Mouse (Mus musculus) liver, adult (tissue): ENCODE measurements around the gene Abcb1b.

Experiments
- GATA4 ChIP-seq: IDR thresholded peaks from 2 replicates; pipeline ENCODE4 v1.6.1; 2014; ENCODE audit warnings: mild to moderate bottlenecking, low read length; ENCODE audit not compliant: insufficient replicate concordance

Abcb1b gene

DNA sequence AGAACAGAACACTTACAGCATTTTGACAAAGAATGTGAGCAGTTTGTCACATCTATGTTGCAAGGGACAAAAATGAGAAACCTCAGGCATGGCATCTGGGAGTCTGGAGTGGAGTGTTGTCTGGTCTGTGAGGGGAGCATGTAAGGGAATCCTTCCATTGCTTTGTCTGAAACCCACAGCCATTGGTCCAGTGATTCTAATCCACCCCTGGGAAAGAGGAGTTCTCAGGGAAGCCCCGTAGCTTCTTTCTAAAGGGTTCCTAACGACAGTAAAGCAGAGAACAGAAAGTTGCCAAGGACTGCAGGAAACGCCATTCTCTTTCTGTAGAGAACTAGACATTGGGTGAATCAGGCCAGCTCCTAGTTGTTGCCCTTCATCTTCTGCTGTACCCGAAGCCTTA lies 52.9 kb downstream of the Abcb1b start:
- TF ChIP-seq GATA4 = no peak

DNA sequence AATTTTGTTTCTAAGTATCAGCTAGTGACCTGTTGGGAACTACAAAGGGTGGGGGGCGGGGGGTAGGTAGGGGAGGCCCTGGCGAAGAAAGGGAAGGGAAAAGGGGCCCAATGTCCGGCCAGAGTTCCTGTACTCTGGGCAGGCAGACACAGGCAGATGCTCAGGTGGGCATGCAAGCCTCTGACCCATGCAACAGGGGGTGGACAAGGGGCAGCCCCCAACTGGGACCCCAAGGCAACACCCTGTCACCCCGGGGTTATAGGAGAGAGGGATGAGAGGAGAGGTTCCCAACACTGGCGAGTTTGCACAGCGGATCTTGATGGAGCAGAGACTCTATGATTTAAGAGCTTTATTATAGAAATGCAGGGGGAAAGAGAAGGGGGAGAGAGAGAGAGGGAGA lies 59.3 kb downstream of the Abcb1b start:
- TF ChIP-seq GATA4 = no peak

DNA sequence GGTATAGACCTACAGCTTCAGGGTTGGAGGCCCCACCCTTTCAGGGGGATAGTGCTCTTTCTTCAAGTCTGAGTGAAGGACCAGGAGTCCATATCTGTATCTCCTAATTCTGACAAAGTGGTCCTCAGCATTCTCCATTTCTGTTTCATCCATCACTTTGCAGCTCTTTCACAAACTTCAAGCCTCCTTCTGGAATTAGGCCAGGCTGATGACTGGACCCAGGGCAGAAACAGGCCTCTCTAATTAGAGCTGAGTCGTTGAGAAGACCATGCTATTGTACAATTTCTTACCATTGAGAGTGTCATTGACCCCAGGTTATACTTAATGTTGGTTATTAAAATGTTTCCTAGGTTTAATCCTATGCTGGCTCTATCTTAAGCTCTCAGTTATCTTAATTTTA lies 63.9 kb downstream of the Abcb1b start:
- no peak for TF ChIP-seq GATA4

DNA sequence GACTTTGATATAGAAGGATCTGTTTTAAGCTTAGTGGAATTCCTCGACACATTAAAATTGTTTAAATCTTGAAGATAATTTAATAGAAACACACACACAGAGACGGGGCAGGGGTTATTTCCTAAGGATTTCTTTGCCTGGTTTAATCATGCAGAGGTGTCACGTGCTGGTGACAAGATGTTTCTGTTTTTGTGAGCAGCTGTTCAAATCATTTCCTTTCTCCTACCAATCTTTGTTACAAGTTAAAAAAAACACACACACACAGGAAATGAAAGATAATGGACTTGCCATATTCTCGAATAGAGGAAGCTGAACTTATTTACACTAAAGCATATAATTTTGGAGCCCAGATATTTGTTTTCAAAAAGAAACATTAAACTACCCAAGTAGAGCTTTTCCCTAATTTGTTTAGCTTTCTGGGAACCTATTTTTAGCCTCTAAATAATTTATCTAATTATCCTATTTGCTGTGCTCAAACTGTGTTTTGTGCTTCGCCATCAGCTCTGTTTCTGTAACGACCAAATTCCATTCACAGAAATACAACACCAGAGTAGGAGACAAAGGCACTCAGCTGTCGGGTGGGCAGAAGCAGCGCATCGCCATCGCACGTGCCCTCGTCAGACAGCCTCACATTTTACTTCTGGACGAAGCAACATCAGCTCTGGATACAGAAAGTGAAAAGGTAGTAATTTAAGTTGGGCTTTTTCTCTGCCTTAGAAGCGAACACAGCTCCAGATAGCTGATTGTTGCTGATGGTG lies 65.8 kb downstream of the Abcb1b start:
- TF ChIP-seq GATA4 = peak; percentile 77

DNA sequence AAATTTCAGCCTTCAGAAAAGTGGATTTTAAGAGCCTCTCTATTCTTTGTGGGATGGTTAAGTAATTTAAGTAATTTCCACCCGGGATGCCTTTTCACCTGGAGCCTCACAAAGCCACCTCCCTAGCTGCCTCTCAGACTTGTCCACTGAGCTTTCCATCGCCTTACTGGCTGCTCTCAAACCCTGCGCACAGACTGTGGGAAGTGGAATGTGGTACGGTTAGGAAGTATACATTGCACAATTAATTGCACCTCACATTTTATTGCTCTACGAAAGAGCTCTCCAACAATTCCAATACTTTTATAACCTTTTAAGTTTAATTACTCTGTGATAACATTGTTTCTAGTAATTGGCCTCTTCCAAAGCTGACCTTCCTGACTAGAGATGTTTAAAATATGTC lies 68.4 kb downstream of the Abcb1b start:
- TF ChIP-seq GATA4 = no peak

DNA sequence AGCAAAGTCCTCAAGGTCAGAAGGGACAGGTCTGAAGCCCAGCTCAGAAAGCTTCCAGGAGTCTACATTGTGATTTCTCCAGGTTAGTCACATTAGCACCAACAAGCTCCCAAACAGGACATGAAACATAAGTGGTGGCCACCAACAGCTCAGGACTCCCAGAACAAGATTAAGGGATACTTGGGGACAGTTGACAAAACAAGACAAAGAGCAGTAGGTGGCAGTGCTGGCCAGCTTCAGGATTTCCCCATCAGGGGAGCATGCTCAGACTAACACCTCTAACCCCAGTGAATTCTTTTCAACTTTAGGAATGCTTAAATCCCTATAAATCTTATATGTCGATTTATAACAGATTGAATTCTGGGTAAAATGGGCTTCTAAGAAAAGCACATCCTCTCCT lies 70.1 kb downstream of the Abcb1b start:
- no peak for TF ChIP-seq GATA4

DNA sequence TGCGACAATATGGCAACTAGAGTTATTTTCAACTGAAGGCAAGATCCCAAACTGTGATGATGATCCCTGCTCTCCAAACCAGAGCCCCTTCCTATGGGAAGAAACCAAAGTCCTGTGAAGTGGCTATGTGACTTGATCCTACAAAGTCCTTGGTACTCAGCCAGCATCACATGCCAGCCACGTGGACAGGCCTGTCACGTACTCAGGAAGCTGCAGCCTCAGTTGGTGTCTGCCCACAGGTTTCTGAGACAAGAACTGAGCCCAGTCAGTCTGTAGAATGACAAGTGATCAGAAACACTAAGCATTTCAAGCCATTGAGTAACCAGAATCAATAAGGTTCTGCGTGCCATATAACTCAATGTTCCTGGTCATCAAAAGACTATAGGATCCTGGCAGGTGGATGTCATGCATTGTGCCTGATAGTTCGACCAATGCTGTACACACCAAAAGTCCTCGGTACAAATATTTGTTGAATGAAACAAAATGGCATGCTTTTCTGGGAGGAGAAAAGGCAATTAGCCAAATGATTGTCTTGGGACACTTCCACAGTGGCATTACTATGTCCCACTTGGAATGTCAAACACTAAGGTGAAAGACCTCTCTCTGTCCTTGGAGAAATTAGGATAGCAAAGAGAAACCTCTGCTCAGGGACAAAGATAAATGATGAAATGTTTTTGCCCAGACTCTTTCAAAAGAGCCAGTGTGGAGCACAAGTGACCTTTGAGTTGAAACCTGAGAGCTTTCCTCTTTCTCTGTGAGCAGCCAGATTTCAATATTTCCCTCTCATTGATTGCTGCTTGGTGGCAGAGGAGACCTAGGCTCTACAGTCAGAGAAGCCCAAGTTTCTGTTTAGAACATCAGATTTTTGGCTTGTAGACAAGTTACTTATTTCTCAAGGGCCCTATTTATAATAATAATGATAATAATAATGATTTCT lies 75.3 kb downstream of the Abcb1b start:
- no peak for TF ChIP-seq GATA4

DNA sequence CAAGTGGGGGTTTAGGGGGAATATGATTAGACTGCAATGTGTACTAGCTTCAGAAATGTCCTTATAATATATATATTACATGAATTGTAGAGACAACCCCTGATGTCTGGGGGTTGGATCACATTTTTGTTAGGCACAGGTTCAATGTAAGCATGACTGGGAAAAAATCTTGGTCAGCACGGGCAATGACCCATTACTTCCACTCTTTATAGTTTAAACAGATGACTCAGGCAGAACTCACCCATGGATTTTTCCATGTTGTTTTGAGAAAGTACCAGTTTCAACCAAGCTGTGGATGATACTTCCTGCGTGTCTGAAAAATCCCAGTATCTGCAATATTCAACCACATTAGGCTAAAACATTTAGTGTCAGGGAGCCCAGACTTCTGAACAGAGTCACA lies 79.1 kb downstream of the Abcb1b start:
- TF ChIP-seq GATA4 = no peak

DNA sequence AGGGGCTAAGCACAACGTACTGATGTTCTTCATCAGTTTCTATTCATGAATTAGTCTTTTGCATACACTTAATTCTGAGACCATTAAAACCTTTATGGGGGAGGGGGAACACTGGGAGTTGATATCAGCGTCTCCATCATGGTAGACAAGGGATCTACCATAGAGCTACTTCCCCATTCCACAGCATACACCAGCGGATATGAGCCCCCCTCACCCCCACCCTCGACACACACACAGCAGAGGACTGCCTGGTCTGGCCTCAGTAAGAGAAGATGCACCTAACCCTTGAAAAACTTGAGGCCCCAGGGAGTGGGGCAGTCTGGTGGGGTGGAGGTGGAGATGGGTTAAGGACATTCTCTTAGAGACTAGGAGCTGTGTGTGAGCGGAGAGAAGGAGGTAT lies 79.9 kb downstream of the Abcb1b start:
- TF ChIP-seq GATA4 = no peak

DNA sequence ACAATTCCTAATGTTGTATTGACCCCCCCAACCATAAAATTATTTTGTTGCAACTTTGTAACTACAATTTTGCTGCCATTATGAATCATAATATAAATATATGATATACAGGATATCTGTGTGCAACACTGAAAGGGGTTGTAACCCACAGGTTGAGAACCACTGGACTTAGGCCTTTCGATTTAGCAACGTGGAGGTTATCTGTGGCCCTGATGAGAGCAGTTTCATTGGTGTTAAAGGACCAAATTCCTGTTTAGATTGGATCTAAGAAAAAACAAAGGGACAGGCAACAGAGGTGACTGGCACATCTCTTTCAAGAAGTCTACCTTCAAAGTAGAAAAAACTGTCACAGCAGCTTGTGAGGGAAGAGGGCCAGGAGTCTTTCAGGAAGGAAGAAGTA lies 87.9 kb downstream of the Abcb1b start:
- peak; percentile 58; the same call in 1 of the 2 replicates for TF ChIP-seq GATA4

DNA sequence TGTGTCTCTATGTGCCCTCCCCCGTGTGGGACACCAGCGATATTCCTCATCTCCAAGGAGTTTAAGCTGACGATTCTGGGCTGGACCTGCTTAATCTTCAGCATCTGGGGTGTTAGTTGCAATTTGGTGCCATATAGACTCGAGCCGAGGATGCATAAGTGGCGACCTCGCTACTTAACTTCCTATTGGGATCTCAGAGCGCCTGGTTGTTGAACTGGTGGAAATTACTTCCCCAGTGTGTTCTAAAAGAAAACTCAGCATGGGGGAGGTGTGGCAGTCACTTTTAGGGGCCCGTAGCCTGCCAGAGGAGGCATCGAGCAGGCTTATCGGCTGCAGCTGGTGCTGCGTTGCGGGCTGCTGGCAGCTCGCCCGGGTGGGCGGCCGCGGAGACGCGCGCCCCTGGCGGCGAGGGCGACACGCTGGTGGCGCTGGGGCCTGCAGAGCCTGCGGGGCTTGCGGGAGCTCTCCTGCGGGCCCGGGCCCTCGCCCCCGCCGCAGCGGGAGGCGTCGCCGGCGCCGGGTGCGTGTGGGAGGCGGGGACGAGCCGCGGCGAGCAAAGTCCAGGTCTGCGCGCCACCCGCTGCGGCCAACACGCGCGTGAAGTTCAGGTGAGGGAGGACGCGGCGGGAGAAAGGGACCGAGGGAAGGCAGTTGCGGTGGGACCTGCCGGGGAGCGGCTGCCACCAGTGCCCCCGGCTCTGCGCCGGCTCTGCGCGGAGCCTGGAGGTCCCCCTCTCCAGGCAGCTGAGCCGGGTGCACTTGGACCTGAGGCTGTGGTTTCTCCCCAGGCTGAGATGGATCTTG lies 95.6 kb downstream of the Abcb1b start, which contains the start of gene Abcb4:
Abcb4 (plus strand) TSS at position 418 of the 804 bp plus-strand sequence.
- no peak for TF ChIP-seq GATA4

DNA sequence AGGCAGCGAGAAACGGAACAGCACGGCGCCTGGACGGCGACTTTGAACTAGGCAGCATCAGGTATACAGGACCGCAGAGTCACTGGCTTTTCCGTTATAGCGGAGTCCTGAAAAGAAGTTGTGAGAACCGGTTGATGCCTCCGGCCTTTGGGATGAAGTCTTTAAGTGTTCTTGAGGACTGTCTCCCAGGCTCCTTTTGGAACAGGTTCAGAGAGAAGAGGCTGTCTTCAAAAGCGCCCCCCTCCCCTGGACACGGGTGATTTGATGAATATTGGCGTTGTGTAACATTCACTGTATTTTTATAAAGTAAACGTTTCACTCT lies 96.1 kb downstream of the Abcb1b start:
- TF ChIP-seq GATA4 = no peak

DNA sequence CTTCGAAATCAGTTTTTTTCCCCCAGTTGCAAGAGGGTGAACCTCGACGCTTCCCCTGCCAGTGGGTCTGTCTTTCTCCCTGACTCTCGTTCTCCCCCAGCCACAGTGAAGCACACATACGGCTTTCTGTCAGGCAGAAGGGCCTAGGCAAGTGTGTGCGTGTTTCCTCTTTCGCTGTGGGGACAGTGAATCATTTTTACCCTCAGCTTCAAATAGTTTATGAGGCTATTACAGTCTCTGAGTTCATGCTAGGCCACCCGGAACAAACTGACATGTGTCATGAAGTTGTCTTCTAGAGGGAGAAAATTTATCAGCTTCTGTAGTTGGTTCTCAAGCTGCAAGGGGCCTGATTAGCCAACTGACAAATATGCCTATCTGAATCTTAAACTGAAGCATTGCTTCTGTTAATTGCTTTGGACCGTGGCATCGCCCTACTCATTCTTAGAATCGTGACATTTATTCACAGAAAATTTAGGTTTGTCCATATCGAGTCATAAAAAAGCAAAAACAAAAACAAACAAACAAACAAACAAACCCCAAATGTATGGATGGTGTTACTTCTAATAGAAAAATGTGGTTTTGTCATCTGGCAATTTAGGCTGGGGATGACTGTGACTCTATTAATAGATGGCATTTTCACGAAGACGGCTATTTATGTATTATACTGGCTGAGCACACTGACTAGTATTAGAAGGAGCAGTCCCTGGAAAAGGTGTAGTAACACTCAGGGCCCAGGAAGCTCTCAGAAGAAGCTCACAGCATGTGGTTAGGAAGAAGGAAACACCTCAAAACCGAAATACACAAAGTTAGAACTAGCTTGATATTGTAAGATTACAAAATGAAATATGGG lies 96.9 kb downstream of the Abcb1b start:
- TF ChIP-seq GATA4 = no peak

DNA sequence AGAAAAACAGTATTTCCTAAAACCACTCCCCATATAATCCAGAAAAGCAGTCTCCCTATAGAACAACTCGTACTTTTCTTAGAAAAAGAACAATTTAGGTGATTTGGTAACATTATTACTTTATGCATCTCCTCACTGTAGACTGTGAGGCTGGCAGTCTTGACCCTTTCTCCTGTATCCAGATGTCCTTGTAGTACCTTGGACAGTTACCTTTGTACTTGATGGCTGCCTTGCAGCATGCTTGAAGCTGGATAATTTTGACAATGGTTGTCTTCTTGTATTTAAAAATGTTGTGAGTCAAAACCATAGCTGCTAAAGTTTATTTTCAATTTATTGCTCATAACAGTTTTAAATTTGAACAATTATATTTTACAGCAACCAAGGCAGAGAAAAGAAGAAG lies 98.3 kb downstream of the Abcb1b start:
- no peak for TF ChIP-seq GATA4

DNA sequence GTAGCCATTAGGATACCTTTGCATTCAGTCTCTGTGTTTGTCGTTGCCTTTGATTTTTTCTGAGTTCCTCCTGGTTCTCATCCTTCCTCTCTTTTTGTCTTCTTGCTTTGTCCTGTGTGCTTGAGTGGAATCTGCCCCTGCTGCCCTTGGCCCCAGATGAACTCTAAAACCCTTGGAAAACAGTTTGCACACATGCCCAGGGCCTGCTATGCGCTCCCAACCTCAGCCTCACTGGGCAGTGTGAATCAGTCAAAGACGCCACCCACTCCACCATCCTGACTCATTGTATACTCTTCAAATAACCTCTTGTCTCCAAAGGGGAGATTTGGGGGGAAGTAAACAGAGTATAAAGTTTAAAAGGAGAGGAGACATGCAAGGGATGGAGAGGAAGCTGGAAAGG lies 100.3 kb downstream of the Abcb1b start:
- no peak for TF ChIP-seq GATA4
